Mouse (Mus musculus): ENCODE measurements around the gene Pitpnm3.

DNA sequence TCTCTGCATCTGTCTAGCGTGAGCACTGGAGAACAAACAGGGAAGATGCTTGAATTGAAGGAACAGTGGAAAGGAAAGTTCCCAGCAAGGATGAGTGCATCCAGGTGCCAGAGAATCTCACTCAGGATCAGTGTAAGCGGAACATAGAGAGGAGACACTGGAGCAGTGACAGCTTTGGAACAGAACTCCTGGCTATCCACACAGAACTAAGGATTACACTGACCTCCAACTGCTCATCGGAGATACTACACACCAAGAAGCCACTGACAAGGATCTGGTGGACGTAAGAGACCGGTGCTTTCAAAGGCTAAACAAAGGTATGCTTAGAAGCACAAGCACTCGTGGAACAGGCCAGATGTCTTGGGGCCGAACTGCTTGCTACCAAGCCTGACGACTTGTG lies 31.4 kb downstream of the Pitpnm3 start:
- TF ChIP-seq TAL1 (IDR thresholded peaks at IDR 0.05; ENCODE audit: low read length) (no peak), GATA1 (IDR thresholded peaks at IDR 0.05; ENCODE audit: low read length) (no peak)
